Mouse (Mus musculus): ENCODE results near the gene Abcd3. TPM values are rescaled to one million over a fixed set of nuclear protein-coding genes. Genes with fewer than 3 reads are reported as not detected.

Abcd3 gene
- polyA plus RNA-seq, 1 experiment from 2014 or later, result 115 TPM

- CTCF ChIA-PET, result interaction anchor here (1.3 to 3.4 kb wide), 9 partner anchors 8 to 32 kb away, joined by 3 to 14 read pairs (median 4); no protein-coding TSS in a partner anchor
Observed at GRCm38 (mm10) chr3:121843254-121843653, 28.2 kb upstream of the Abcd3 start.

DNA sequence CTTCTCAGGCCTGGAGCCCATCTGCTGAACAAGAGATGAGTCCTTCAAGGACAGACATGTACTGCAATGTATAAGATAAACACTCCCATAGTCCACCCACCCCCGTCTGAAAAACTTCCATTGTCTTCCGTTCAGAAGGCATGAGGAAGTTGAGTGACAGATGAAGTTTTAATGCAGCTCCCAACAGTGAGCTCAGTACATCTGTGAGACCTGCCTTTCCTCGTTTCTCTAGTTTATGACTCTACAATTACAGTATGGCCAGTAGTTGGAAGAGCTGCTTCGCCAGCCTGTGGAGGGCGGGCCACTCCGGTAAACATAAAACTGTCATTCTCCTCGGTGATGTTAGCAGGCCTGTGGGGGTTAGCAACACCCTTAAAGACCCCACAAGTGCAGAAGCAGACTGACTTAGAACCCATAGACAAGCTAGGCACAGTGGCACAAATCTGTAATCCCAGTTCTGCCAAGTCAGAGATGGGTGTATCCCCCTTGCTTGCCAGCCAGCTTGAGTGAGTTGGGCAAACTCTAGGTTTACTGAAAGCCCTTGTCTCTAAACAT is 27.3 kb upstream of the Abcd3 start:
- no peak for ATAC-seq
- no peak for TF ChIP-seq CTCF (IDR thresholded peaks at IDR 0.05)
- DNase-seq (ENCODE audit: low read depth, low spot score), result no peak
- in situ Hi-C loops (cut with MboI; ENCODE audit: low pct_unique_long_range_greater_than_20kb), result no loop called here
- ChIA-PET POLR2A (no interaction called here), CTCF (interaction anchor here (2.0 to 3.4 kb wide), 2 partner anchors 11 to 26 kb away, joined by 7 to 14 read pairs; no protein-coding TSS in a partner anchor)
- H3K27me3 ChIP-seq, result no peaks in the 10 kb centered on the region

More at GRCm38 (mm10) chr3:121843254-121843653, 28.2 kb upstream of the Abcd3 start:
- in situ Hi-C loops (cut with MboI; ENCODE audit: low pct_unique_long_range_greater_than_20kb), result no loop called here
- H3K27me3 ChIP-seq, result no peaks in the 10 kb centered on the region
- DNase-seq (ENCODE audit: low read depth, low spot score) (no peak), ATAC-seq (no peak)
- POLR2A ChIA-PET, result interaction anchor here (1.4 kb wide), 1 partner anchor 28 kb away, joined by 5 read pairs; the partner anchor contains the start of gene Abcd3
- TF ChIP-seq CTCF (IDR thresholded peaks at IDR 0.05), result no peak

- POLR2A ChIA-PET, result interaction anchor here (0.7 kb wide), 1 partner anchor 534 kb away, joined by 3 read pairs; no protein-coding TSS in a partner anchor
- CTCF ChIA-PET, result interaction anchor here (0.6 to 3.4 kb wide), 2 partner anchors 12 to 1235 kb away, joined by 3 to 14 read pairs; no protein-coding TSS in a partner anchor
- DNase-seq (ENCODE audit: low read depth, low spot score) (no peak), ATAC-seq (no peak)
- in situ Hi-C loops (cut with MboI; ENCODE audit: low pct_unique_long_range_greater_than_20kb), result no loop called here
- no peak for TF ChIP-seq CTCF (IDR thresholded peaks at IDR 0.05)
- H3K27me3 ChIP-seq, result no peaks in the 10 kb centered on the region
Observed at GRCm38 (mm10) chr3:121841412-121842014, 26.4 kb upstream of the Abcd3 start.

DNA sequence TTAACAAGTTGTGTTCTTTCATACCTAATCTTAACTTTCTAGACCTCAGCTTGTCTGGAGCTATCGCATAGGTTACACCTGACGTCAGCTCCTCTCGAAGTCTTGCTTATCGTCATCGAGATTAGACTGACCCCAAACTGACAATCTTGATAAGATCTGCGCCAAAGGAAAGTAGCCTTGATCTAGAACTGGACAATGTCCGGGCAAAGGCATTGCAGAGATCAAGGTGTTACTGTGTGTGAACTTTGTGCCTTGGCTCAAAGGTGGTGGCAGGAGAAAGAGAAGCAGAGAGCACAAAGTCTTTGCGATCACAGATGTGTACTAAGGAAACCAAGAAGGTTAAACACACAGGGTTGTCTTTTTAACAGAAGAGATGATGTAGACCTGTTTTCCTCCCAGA is 25.2 kb upstream of the Abcd3 start:
- TF ChIP-seq CTCF (IDR thresholded peaks at IDR 0.05), result no peak
- no peaks in the 10 kb centered on the region for H3K27me3 ChIP-seq
- ChIA-PET POLR2A (no interaction called here), CTCF (interaction anchor here (1.4 kb wide), 1 partner anchor 13 kb away, joined by 6 read pairs; no protein-coding TSS in a partner anchor)
- DNase-seq (ENCODE audit: low read depth, low spot score), result no peak
- in situ Hi-C loops (cut with MboI; ENCODE audit: low pct_unique_long_range_greater_than_20kb), result no loop called here
- ATAC-seq, result no peak

DNA sequence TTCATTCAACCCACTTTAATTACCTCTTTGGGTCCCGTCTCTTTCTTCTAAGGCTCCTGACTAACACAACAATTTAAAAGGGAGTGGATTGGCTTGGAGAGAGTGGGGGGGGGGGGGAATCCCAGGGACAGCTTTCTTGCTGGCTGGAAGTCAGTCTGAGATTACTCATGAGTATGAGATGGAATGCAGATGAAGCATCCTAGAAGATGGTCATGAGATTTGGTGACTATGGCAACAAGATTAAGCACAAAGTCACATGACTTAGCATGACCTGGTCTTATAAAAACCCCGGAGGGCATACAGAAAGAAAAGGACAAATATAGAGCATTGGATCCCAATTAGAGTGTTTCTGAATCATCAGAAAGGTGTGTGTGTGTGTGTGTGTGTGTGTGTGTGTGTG is 19.6 kb upstream of the Abcd3 start:
- in situ Hi-C loops (cut with MboI; ENCODE audit: low pct_unique_long_range_greater_than_20kb), result no loop called here
- no peak for TF ChIP-seq CTCF (IDR thresholded peaks at IDR 0.05)
- ATAC-seq (peak; percentile 47), DNase-seq (ENCODE audit: low read depth, low spot score) (peak; percentile 85)
- no peaks in the 10 kb centered on the region for H3K27me3 ChIP-seq
- ChIA-PET CTCF (interaction anchor here (1.5 kb wide), 1 partner anchor 9 kb away, joined by 4 read pairs; no protein-coding TSS in a partner anchor), POLR2A (no interaction called here)

DNA sequence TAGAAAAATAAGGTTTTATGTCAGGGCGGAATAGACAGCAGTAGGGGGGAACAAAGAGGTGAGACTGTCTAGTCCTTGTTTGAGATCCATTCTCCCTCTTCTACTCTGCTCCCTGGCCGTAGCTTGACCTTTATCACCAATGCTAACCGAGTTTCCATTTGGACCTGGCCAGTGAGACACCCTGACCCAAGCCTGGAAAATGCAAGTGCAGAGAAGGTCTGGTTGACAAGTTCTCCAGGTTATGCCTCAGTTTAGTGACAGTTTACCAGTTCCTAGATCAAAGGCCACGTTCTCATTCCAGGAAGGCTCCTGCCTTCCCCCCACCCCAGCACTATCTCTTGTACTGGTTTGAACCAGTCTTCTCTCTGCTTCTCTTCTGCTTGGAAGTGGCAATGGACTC is 19.1 kb upstream of the Abcd3 start:
- DNase-seq (ENCODE audit: low read depth, low spot score) (no peak), ATAC-seq (no peak)
- in situ Hi-C loops (cut with MboI; ENCODE audit: low pct_unique_long_range_greater_than_20kb), result no loop called here
- no peak for TF ChIP-seq CTCF (IDR thresholded peaks at IDR 0.05)
- H3K27me3 ChIP-seq, result no peaks in the 10 kb centered on the region
- CTCF ChIA-PET, result no interaction called here
- POLR2A ChIA-PET, result no interaction called here

- DNase-seq (ENCODE audit: low read depth, low spot score) (no peak), ATAC-seq (no peak)
- in situ Hi-C loops (cut with MboI; ENCODE audit: low pct_unique_long_range_greater_than_20kb), result no loop called here
- ChIA-PET CTCF (interaction anchor here (0.9 kb wide), 1 partner anchor 19 kb away, joined by 3 read pairs; no protein-coding TSS in a partner anchor), POLR2A (no interaction called here)
- no peak for TF ChIP-seq CTCF (IDR thresholded peaks at IDR 0.05)
- no peaks in the 10 kb centered on the region for H3K27me3 ChIP-seq
Observed at GRCm38 (mm10) chr3:121825092-121825491, 10.0 kb upstream of the Abcd3 start.

- ChIA-PET POLR2A (no interaction called here), CTCF (no interaction called here)
- no peak for TF ChIP-seq CTCF (IDR thresholded peaks at IDR 0.05)
- in situ Hi-C loops (cut with MboI; ENCODE audit: low pct_unique_long_range_greater_than_20kb), result no loop called here
- no peak for ATAC-seq
- no peak for DNase-seq (ENCODE audit: low read depth, low spot score)
- no peaks in the 10 kb centered on the region for H3K27me3 ChIP-seq
Observed at GRCm38 (mm10) chr3:121824319-121824718, 9.2 kb upstream of the Abcd3 start.

GRCm38 (mm10) chr3:121822643-121823042 is 7.5 kb upstream of the Abcd3 start:
- ATAC-seq (no peak), DNase-seq (ENCODE audit: low read depth, low spot score) (no peak)
- in situ Hi-C loops (cut with MboI; ENCODE audit: low pct_unique_long_range_greater_than_20kb), result no loop called here
- TF ChIP-seq CTCF (IDR thresholded peaks at IDR 0.05), result no peak
- ChIA-PET CTCF (no interaction called here), POLR2A (interaction anchor here (0.7 kb wide), 1 partner anchor 200 kb away, joined by 4 read pairs; no protein-coding TSS in a partner anchor)
- no peaks in the 10 kb centered on the region for H3K27me3 ChIP-seq

DNA sequence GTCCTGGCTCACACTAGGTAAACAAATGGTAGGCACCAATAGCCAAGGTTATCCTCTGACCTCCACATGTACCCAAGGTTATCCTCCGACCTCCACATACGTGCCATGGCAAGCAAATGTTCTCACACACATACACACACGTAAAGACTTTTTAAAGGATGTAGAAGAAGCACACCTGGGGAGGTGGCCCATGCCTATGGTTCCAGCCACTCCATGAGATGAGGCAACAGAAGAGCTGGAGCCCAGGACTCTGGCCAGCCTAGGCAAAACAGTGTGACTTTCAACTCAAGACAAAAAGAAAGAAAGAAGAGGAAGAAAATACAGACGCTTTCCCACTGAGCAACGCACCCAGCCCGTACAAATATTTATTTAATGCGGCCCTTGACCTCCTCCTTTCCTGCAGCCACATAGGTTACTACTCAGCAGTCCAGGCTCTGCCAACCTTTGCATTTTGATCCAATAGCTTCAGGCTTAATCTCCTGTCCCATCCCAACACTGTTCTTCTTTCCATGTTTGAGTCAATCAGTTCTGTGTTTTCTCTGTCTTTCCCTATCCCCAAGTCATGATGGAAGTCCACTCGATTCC is 6.5 kb upstream of the Abcd3 start:
- in situ Hi-C loops (cut with MboI; ENCODE audit: low pct_unique_long_range_greater_than_20kb), result no loop called here

More for the DNA sequence above, 6.5 kb upstream of the Abcd3 start:
- ATAC-seq, result no peak
- ChIA-PET POLR2A (no interaction called here), CTCF (no interaction called here)
- no peak for TF ChIP-seq CTCF (IDR thresholded peaks at IDR 0.05)
- no peaks in the 10 kb centered on the region for H3K27me3 ChIP-seq
- no peak for DNase-seq (ENCODE audit: low read depth, low spot score)

Measured in Patski (cell line).